Mouse (Mus musculus) liver, adult 2 months (tissue): ENCODE measurements around the gene Gm28043.

ENCODE experiments used
- CTCF ChIP-seq: fragments of 200-500 bp; IDR thresholded peaks from 2 replicates; pipeline ENCODE4 v1.5.1; 2011; ENCODE audit warnings: low read depth, low read length, control low read depth
- POLR2A ChIP-seq: fragments of 200-500 bp; IDR thresholded peaks from 2 replicates; pipeline ENCODE4 v1.6.1; 2011; ENCODE audit warnings: low read length, control low read depth; ENCODE audit not compliant: insufficient read depth; ENCODE audit errors: extremely low read depth

DNA sequence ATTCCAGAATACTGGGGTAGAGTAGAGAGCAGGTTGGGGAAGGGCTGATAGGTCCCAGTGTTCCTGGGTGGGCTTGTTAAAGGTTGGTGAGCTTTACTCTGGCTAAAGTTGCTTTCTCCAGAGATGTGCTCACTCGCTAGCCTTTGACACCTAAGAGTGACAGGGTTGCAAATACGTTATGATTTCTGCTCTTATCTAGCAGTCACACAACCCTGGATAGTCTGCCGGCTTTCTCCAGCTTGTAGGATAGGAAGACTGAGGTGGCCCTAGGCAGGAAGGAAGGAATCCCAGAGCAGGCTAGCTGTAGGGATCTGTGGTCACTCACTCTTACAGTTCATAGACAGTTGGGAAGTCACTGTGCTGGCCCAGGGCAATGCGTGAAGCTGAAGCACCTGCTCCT, 69.6 kb downstream of the Gm28043 start:
- TF ChIP-seq CTCF: no peak
- no peak for TF ChIP-seq POLR2A
